Mouse (Mus musculus): ENCODE data around the gene Adamts20.

DNA sequence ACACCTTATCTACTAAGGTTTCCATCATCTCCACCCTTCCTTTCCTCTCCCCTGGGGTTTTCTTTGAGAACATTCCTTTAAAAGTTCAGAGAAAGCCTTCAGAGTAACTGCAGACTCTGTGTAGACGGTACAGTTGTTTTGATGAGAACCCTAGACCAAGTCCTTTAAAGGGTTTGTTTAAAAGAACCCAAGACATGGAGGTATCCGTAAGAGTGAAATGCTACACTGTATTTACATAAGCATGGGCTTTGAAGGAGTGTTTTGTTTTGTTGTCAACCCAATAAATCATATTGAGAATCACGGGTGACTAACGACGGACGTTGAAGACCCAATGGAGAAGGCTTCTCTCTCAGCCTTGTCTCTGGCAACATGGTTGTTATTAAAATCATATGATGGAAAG is 226.1 kb downstream of the Adamts20 start:
- TF ChIP-seq GATA1 (IDR thresholded peaks at IDR 0.05; ENCODE audit: low read length) (no peak), TAL1 (IDR thresholded peaks at IDR 0.05; ENCODE audit: low read length) (no peak)
